Mouse (Mus musculus) E14TG2a.4 (cell line): ENCODE measurements at regions not wholly inside any gene's neighbourhood (a gene's known extent, or its start where the extent isn't known, plus 50 kb on each side); places are given as distances from the start of the nearest gene placed in this dataset.

Source experiments
- CTCF ChIP-seq: conservative IDR thresholded peaks from 2 replicates; pipeline ENCODE4 v1.5.1; 2014; ENCODE audit warnings: low read length
- NANOG ChIP-seq: IDR thresholded peaks from 2 replicates; pipeline ENCODE4 v1.6.1; 2014; ENCODE audit warnings: borderline replicate concordance, low read length, mixed read lengths
- POU5F1 ChIP-seq: IDR thresholded peaks from 2 replicates; pipeline ENCODE4 v1.6.1; 2014; ENCODE audit warnings: low read length, borderline replicate concordance

GRCm38 (mm10) chr1:88608236-88608635 lies 93.8 kb downstream of the Arl4c start:
- TF ChIP-seq CTCF = no peak
- TF ChIP-seq POU5F1 = no peak
- TF ChIP-seq NANOG = no peak
